Mouse (Mus musculus) gastrocnemius, postnatal 4 days (tissue): ENCODE data around the gene Olfr56. TPM values are rescaled to one million over a fixed set of nuclear protein-coding genes. Genes with fewer than 3 reads are reported as not detected.
"Not testable (repeated sequence)": the region's sequence is repeated elsewhere in the genome, so short reads cannot be mapped to it uniquely, and the experiment has no call there.

Experiments
- DNase-seq, 2 experiments: peaks; one replicate each; pipeline ENCODE4 v3.0.0; 2021 to 2022; ENCODE audit warnings: low spot score in 2 of 2, mixed read lengths in 2 of 2
- total RNA-seq, 2 experiments: library from RNA; stranded (reverse); gene quantifications; 2 replicates each; pipeline ENCODE4 v1.2.3; 2021

The Olfr56 gene
- total RNA-seq, 2 experiments from 2014 or later: 0.10 to 0.15 TPM

DNA sequence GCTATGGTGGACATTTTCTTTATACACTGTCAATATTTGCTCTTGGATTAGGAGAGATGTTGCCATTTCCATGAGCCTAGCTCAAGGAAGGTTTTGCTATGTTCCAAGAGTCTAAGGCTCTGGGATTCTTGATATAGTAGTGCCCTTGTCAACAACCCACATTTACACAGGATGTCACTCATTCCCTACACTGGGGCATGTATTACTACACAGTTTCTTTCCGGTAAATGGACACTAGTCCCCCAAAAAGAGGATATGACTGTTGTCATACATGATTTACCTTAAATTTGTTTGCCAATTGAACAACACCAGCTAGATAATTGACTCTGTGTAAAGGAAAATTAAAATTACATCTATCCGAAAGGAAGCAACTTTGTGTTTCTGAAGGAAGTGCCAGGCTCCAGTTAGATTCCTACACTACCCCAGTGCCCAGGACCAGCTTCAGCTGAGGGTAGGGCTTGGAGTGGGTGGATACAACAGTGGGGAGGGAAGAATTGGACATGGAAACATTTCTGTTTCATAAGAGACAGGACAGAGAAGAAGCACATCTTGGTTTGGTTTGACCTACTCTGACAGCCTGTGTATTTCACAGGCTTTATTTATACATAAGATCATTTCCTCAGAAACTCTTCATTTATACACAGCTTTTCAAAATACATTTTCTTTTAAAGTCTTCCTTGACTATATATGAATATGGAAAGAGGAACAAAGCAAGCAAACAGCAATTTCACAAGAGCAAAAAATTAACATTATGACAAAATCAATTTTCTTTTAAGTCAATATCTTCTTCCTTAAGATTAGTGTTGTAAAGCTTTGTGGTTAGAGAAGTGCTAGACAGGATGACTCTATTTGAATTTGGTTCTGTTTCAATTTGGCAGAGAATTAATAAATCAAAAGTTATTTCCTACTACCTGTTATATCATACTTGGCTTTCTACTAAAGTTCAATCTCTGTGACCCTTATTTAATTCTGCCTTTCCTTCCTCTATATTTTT lies 178.4 kb downstream of the Olfr56 start:
- DNase-seq: no peak

DNA sequence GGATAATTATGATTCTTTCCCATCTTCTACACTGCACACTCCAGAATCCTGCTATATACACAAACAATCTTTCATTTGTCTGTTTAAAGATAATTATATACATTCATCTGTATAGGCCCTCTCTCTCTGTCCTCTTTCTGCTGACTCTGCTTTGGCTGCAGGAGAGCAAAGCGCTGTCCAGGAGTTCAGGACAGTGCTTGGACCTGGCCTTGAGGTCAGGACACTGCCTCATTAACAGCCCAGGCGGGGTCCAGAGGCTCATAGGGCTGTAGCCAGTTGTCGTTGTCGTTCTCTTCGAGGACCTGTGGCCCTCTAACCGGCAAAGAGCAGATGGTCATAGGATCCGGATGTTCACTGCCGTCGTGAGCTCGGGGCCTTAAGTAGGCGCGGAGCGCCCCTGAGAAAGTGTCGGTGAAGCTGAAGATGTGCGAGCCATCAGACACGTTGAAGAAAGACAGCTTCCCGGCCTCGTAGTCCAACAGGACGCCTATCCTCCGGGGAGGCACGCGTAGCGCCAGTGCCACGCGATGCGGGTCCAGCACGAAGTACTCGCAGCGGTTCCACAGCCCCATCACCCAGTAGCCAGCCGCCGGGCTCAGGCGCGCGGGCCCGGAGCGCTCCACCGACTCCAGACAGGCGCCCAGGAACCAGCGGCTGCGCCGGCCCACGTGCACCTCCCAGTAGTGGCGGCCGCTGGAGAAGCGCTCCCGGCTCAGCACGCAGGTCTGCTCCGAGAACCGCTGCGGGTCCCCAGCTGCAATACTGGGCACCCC lies 190.3 kb downstream of the Olfr56 start:
- peak in 1 of 2 experiments; percentile 24 for DNase-seq

GRCm38 (mm10) chr11:49170576-49170975 lies 191.9 kb downstream of the Olfr56 start:
- no peak for DNase-seq

GRCm38 (mm10) chr11:49175345-49175744 lies 196.7 kb downstream of the Olfr56 start:
- DNase-seq: no peak

DNA sequence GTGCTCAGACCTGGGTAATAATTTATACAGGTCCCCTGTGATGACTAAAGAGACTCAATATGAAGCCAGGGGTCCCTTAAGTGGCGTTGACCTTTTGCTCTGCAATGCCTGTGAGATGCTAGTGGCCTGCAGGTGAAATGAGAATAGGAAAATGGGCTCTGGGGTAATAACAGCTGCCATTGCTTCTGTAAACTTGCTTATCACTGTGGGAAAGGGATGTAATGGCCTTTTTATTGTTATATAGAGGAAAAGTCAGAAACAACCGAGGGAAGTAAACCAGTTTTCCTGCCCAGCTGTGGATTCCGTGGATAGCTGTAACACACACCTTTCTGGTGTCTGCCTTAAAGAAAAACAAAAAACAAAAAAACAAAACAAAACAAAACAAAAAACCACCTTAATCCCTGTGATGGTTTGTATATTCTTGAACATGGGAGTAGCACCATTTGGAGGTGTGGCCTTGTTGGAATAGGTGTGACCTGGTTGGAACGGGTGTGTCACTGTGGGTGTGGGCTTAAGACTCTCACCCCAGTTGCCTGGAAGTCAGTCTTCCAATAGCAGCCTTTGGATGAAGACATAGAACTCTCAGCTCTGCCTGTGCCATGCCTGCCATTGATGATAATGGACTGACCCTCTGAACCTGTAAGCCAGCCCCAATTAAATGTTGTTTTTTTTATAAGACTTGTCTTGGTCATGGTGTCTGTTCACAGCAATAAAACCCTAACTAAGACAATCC lies 197.5 kb downstream of the Olfr56 start:
- not testable (repeated sequence) for DNase-seq

DNA sequence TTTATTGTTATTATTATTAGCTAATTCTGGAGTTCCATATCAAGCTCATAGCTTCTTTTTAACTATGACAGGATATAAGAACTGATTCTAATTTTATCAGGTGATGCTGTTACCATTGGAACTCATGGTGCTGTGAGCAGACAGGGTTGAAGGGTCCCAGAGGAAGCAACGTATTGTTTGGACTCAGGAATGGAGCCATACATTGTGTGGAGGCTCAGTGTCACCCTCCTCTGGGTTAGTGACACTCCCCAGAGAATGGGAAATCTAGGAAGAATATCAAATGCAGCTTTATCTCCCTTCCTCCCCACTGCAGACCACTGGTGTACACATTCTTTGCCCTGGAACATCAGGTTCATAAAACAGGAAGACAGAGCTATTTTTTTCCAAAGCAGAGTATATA lies 204.5 kb downstream of the Olfr56 start:
- no peak for DNase-seq

Other genes starting within 250 kb of the Olfr56 start
- 100 to 1,000 TPM; 692 to 818 TPM for gene Rack1, start 178.6 kb upstream of the Olfr56 start, total RNA-seq
- gene Trim41, start 161.5 kb upstream of the Olfr56 start, total RNA-seq: 10 to 100 TPM; 26.4 to 30.1 TPM
- gene Trim7, start 152.7 kb upstream of the Olfr56 start, total RNA-seq: 10 to 100 TPM; 46.3 to 63.6 TPM
- gene Gm12184, start 152.2 kb upstream of the Olfr56 start, total RNA-seq: 1 to 10 TPM; 1.9 to 4.9 TPM
- gene Irgm1, start 107.2 kb upstream of the Olfr56 start, total RNA-seq: 1 to 10 TPM; 7.9 to 8.0 TPM
- under 1 TPM; 0.44 to 0.59 TPM for gene Gm5431, start 76.7 kb upstream of the Olfr56 start, total RNA-seq
- 1 to 10 TPM; 1.6 to 3.0 TPM for gene Psme2b, start 32.7 kb upstream of the Olfr56 start, total RNA-seq
- gene 9930111J21Rik1, start 509 bp downstream of the Olfr56 start, total RNA-seq: 1 to 10 TPM in 1 of 2 experiments, under 1 TPM in 1; 0.57 to 1.3 TPM
- under 1 TPM; 0.44 to 0.54 TPM for gene Gm12185, start 13.3 kb downstream of the Olfr56 start, total RNA-seq
- gene Tgtp1, start 15.3 kb downstream of the Olfr56 start, total RNA-seq: under 1 TPM; 0.57 to 0.81 TPM
- gene 9930111J21Rik2, start 72.4 kb downstream of the Olfr56 start, total RNA-seq: 1 to 10 TPM; 1.7 to 1.9 TPM
- gene Tgtp2, start 85.3 kb downstream of the Olfr56 start, total RNA-seq: not detected
- gene Ifi47, start 97.7 kb downstream of the Olfr56 start, total RNA-seq: 1 to 10 TPM; 1.6 to 2.1 TPM
- under 1 TPM in 1 of 2 experiments, not detected in 1; 0.27 TPM for gene Olfr1396, start 136.0 kb downstream of the Olfr56 start, total RNA-seq
- gene Olfr1395, start 163.4 kb downstream of the Olfr56 start, total RNA-seq: not detected
- not detected for gene Olfr1394, start 175.5 kb downstream of the Olfr56 start, total RNA-seq
- gene Btnl9, start 208.3 kb downstream of the Olfr56 start, total RNA-seq: 10 to 100 TPM; 10.8 to 11.8 TPM
- 10 to 100 TPM; 30.4 to 39.9 TPM for gene Zfp62, start 224.4 kb downstream of the Olfr56 start, total RNA-seq